Mouse (Mus musculus) kidney, embryonic 14.5 days (tissue): ENCODE data around the gene Scd1. TPM values are rescaled to one million over a fixed set of nuclear protein-coding genes. Genes with fewer than 3 reads are reported as not detected.

ENCODE experiments used
- ATAC-seq: fragments of 200-750 bp; cut with Nextera tagmentation; 2 replicates; pipeline ENCODE4 v1.8.0; 2017; ENCODE audit warnings: moderate number of reproducible peaks, mild to moderate bottlenecking, moderate TSS enrichment, moderate library complexity; ENCODE audit not compliant: low FRiP score, low TSS enrichment
- H3K27ac ChIP-seq: fragments of 300-500 bp; sonication (generic); 2 replicates; pipeline ENCODE4 v1.5.1; 2014; ENCODE audit warnings: low read depth, mild to moderate bottlenecking, low read length, moderate library complexity, mixed read lengths
- H3K27me3 ChIP-seq: fragments of 300-500 bp; sonication (generic); 2 replicates; pipeline ENCODE4 v1.6.1; 2014; ENCODE audit warnings: mild to moderate bottlenecking, low read length; ENCODE audit not compliant: control insufficient read depth, insufficient read depth
- H3K36me3 ChIP-seq: fragments of 300-500 bp; sonication (generic); 2 replicates; pipeline ENCODE4 v1.6.1; 2014; ENCODE audit warnings: low read length, mixed read lengths; ENCODE audit not compliant: control insufficient read depth, insufficient read depth
- H3K4me1 ChIP-seq: fragments of 300-500 bp; sonication (generic); 2 replicates; pipeline ENCODE4 v1.6.1; 2014; ENCODE audit warnings: low read length, mixed read lengths; ENCODE audit not compliant: control insufficient read depth, insufficient read depth
- H3K4me2 ChIP-seq: fragments of 300-500 bp; sonication (generic); replicated peaks from 2 replicates; pipeline ENCODE4 v1.6.1; 2014; ENCODE audit warnings: low read depth, mild to moderate bottlenecking, low read length
- H3K4me3 ChIP-seq: fragments of 300-500 bp; sonication (generic); 2 replicates; pipeline ENCODE4 v1.5.1; 2014; ENCODE audit warnings: mild to moderate bottlenecking, low read length
- H3K9ac ChIP-seq: fragments of 300-500 bp; sonication (generic); 2 replicates; pipeline ENCODE4 v1.6.1; 2014; ENCODE audit warnings: low read depth, mild to moderate bottlenecking, low read length, moderate library complexity
- H3K9me3 ChIP-seq: fragments of 300-500 bp; sonication (generic); 2 replicates; pipeline ENCODE4 v1.6.1; 2016; ENCODE audit warnings: low read length; ENCODE audit not compliant: control insufficient read depth
- WGBS: fragments of 180-500 bp; shearing (Covaris S2); extraction: QIAGEN DNeasy Blood & Tissue Kit; methylation state at CpG from one replicate; pipeline ENCODE4 v1.1.7; 2014; 5-methylcytosine and 5-hydroxymethylcytosine counted together
- polyA plus RNA-seq: library from polyadenylated mRNA; unstranded; fragments of >200 nt; fragmentation: Nextera tagmentation; extraction: Ambion mirVana; gene quantifications from 2 replicates; pipeline ENCODE4 v1.2.1, GENCODE M21; 2014

Scd1 gene
- polyA plus RNA-seq, 1 experiment from 2014 or later: 5.2 TPM

- peak; percentile 72; the same call in 1 of the 2 replicates for ATAC-seq
Measured at GRCm38 (mm10) chr19:44363529-44363928, 44.1 kb downstream of the Scd1 start.

DNA sequence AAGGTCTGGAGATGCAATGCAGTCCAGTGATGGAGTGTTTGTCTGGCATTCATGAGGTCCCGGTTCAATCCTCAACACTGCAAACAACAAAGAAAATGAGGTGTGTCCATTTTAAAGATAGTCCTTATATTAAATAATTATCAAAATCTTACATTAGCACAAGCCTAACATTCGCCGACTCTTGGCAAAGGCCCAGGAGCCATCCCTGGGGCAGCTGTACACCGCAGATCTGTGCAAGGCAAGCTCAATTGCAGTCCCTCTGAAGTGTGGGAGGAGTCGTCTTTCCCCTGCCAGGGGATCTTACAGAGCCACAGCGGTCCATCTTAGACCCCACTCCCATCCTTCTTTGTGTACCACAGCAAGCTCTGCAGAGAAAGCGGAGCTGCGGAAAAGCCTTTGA lies 49.0 kb downstream of the Scd1 start:
- no peak overlapping the region for H3K4me2 ChIP-seq
- no peaks in the 10 kb centered on the region for H3K27me3 ChIP-seq

More at GRCm38 (mm10) chr19:44363529-44363928, 44.1 kb downstream of the Scd1 start:
- no peak overlapping the region for H3K4me3 ChIP-seq
- H3K4me1 ChIP-seq: no peaks in the 10 kb centered on the region
- no peak overlapping the region for H3K4me2 ChIP-seq
- 23% methylated on average over 13 of the region's 13 CpGs for WGBS
- no peaks in the 10 kb centered on the region for H3K27me3 ChIP-seq
- H3K9me3 ChIP-seq: no peaks in the 10 kb centered on the region
- H3K27ac ChIP-seq: no peak overlapping the region
- H3K9ac ChIP-seq: no peak overlapping the region
- no peaks in the 10 kb centered on the region for H3K36me3 ChIP-seq

DNA sequence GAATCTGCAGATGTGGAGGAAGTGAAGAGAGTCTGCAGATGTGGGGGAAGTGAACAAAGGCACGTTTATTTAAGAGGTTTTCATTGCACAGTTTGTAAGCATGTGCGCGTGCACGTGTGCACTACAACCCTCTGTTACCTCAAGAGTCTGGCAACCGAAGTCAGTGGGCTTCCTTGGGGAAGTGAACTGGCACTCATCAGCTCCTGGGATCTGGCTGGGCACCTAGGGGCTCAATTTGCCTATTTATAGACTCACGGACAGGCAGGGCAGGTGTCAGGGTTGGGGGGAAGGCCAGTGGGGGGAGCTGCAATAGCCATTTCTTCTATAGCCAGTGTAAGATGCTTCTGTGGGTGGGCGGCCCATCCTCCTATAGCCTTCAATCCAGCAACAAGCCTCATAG lies 55.9 kb downstream of the Scd1 start:
- H3K4me3 ChIP-seq: no peak overlapping the region
- no peak overlapping the region for H3K27ac ChIP-seq
- H3K9me3 ChIP-seq: no peaks in the 10 kb centered on the region
- WGBS: 79% methylated on average over 7 of the region's 7 CpGs
- no peaks in the 10 kb centered on the region for H3K27me3 ChIP-seq
- no peak overlapping the region for H3K4me2 ChIP-seq
- H3K9ac ChIP-seq: no peak overlapping the region
- H3K4me1 ChIP-seq: no peaks in the 10 kb centered on the region
- ATAC-seq: no peak
- H3K36me3 ChIP-seq: no peaks in the 10 kb centered on the region

More for the DNA sequence above, 49.0 kb downstream of the Scd1 start:
- Histone ChIP-seq H3K4me3 (no peak overlapping the region), H3K9ac (no peak overlapping the region), H3K4me1 (no peaks in the 10 kb centered on the region), H3K36me3 (no peaks in the 10 kb centered on the region), H3K27ac (no peak overlapping the region), H3K9me3 (no peaks in the 10 kb centered on the region)
- ATAC-seq: no peak
- WGBS: 49% methylated on average over 8 of the region's 8 CpGs

- no peak for ATAC-seq
- Histone ChIP-seq H3K27me3 (no peaks in the 10 kb centered on the region), H3K4me1 (no peaks in the 10 kb centered on the region), H3K9ac (no peak overlapping the region), H3K36me3 (no peaks in the 10 kb centered on the region), H3K27ac (no peak overlapping the region), H3K4me2 (no peak overlapping the region), H3K4me3 (no peak overlapping the region), H3K9me3 (no peaks in the 10 kb centered on the region)
- 86% methylated on average over 8 of the region's 8 CpGs for WGBS
Measured at GRCm38 (mm10) chr19:44349689-44350088, 58.0 kb downstream of the Scd1 start.

Other genes starting within 250 kb of the Scd1 start
- 0.06 TPM in 1 of 2 replicates, not detected in the other for gene Pkd2l1, start 215.4 kb downstream of the Scd1 start, polyA plus RNA-seq
- gene Scd3, start 204.6 kb downstream of the Scd1 start, polyA plus RNA-seq: 0.12 and 0.96 TPM in 2 replicates
- 103 and 205 TPM in 2 replicates for gene Scd2, start 114.2 kb downstream of the Scd1 start, polyA plus RNA-seq
- gene Scd4, start 74.8 kb downstream of the Scd1 start, polyA plus RNA-seq: 0.11 TPM in 1 of 2 replicates, not detected in the other
- gene Wnt8b, start 85.6 kb upstream of the Scd1 start, polyA plus RNA-seq: 3.5 and 4.5 TPM in 2 replicates
- gene Sec31b, start 138.0 kb upstream of the Scd1 start, polyA plus RNA-seq: 0.76 and 0.87 TPM in 2 replicates
- gene Gm20538, start 145.0 kb upstream of the Scd1 start, polyA plus RNA-seq: not detected in 2 replicates
- 579 and 700 TPM in 2 replicates for gene Ndufb8, start 147.6 kb upstream of the Scd1 start, polyA plus RNA-seq
- 20.6 and 28.0 TPM in 2 replicates for gene Hif1an, start 155.0 kb upstream of the Scd1 start, polyA plus RNA-seq